Mouse (Mus musculus) E14TG2a.4 (cell line): ENCODE data around the gene Mia3.

Source experiments
- H3K27me3 ChIP-seq: 2 replicates; pipeline ENCODE4 v1.6.1; 2014; ENCODE audit warnings: low read length, control low read depth; ENCODE audit not compliant: insufficient read depth
- H3K36me3 ChIP-seq: 2 replicates; pipeline ENCODE4 v1.6.1; 2014; ENCODE audit warnings: low read length, control low read depth; ENCODE audit not compliant: insufficient read depth
- H3K4me1 ChIP-seq: replicated peaks from 2 replicates; pipeline ENCODE4 v1.6.1; 2014; ENCODE audit warnings: low read depth, low read length, control low read depth
- H3K4me3 ChIP-seq: replicated peaks from 2 replicates; pipeline ENCODE4 v1.5.1; 2014; ENCODE audit warnings: mild to moderate bottlenecking, low read length
- H3K9me3 ChIP-seq: 2 replicates; pipeline ENCODE4 v1.6.1; 2014; ENCODE audit warnings: low read length, control low read depth
- CTCF ChIP-seq: conservative IDR thresholded peaks from 2 replicates; pipeline ENCODE4 v1.5.1; 2014; ENCODE audit warnings: low read length
- NANOG ChIP-seq: IDR thresholded peaks from 2 replicates; pipeline ENCODE4 v1.6.1; 2014; ENCODE audit warnings: borderline replicate concordance, low read length, mixed read lengths
- POU5F1 ChIP-seq: IDR thresholded peaks from 2 replicates; pipeline ENCODE4 v1.6.1; 2014; ENCODE audit warnings: low read length, borderline replicate concordance

Mia3 gene

DNA sequence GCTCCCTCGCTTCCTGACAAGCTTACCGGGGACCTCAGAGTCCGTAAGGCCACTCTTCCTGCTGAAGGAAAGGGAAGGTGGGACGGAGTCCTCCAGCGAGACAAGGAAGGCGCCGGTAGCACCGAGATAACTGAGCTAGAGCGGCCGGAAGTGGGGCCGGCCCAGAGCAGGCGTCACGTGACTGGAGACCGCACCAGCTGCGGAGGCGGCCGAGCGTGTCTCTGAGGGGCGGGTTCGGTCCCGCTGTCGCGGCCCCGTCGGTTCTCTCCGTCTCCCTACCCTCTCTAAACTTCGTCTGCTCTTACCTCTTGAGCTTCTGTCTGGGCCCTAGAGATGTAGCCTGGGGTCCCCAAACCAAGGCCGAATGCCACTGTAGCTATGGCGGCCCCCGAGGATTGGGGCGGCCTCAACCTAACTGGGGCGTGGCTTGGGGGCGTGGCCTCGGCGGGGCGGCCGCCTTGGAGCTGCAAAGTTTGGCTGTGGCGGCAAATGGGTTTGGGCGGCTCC is 72.4 kb downstream of the Mia3 start, which contains the start of gene Brox:
Gene Brox, minus strand, starts transcription at position 393 of the 507 bp plus-strand sequence.
- no peak for TF ChIP-seq POU5F1
- TF ChIP-seq CTCF = no peak
- no peak for TF ChIP-seq NANOG
- H3K36me3 ChIP-seq = peaks cover 22% of the 10 kb centered on the region
- H3K9me3 ChIP-seq = no peaks in the 10 kb centered on the region
- H3K4me3 ChIP-seq = peak within 1 kb of the TSS; percentile 84
- H3K4me1 ChIP-seq = peaks cover 12% of the 10 kb centered on the region; the same call in 1 of the 2 replicates
- no peaks in the 10 kb centered on the region for H3K27me3 ChIP-seq

DNA sequence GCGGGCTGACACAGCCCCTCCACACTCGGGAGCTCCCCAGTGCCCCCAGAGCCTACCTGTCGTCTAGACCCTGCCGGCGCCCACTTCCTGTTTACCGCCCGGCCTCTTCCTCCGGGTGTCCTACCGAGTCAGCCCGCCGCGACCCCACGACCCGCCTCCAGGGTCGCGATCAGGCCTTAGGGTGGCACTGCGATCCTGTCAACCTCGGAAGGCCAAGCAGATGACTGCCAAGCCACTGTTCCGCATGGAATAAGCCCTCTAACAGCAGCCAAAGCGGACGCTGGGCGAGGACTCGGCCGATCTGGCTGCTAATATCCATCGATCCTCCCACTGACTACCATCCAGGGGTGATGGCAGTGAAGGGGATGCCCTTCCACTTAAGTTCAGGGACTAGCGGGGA is 72.9 kb downstream of the Mia3 start, which contains the start of gene Aida:
Gene Aida, plus strand, starts transcription at position 126 of the 400 bp plus-strand sequence.
- Histone ChIP-seq H3K36me3 (peaks cover 26% of the 10 kb centered on the region), H3K9me3 (no peaks in the 10 kb centered on the region), H3K27me3 (no peaks in the 10 kb centered on the region), H3K4me3 (peak within 1 kb of the TSS; percentile 84), H3K4me1 (peaks cover 12% of the 10 kb centered on the region; the same call in 1 of the 2 replicates)
- TF ChIP-seq CTCF (no peak), NANOG (no peak), POU5F1 (no peak)

DNA sequence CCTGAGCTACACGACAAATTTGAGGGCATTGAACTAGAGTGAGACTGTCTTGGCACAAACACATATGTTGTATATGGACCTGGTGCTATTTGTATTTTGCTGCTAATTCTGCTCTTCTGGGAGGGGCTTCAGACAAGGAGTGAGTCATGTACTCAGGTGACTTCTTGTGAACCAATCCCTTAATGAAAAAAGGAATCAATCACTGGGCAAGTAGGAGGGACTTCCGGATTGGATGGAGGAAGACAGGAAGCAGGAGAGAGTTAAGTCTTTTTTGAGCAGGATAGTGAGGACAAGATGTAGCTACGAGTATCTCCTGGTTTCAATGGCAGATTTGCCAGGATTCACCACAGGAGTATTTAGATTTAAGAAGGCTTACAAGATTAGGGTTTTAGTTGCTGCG is 79.8 kb downstream of the Mia3 start:
- H3K36me3 ChIP-seq = peaks cover 82% of the 10 kb centered on the region
- H3K27me3 ChIP-seq = no peaks in the 10 kb centered on the region
- peak overlapping the region; percentile 91 for H3K4me3 ChIP-seq
- TF ChIP-seq CTCF (no peak), NANOG (no peak), POU5F1 (no peak)
- no peaks in the 10 kb centered on the region for H3K9me3 ChIP-seq
- H3K4me1 ChIP-seq = peaks cover 24% of the 10 kb centered on the region

DNA sequence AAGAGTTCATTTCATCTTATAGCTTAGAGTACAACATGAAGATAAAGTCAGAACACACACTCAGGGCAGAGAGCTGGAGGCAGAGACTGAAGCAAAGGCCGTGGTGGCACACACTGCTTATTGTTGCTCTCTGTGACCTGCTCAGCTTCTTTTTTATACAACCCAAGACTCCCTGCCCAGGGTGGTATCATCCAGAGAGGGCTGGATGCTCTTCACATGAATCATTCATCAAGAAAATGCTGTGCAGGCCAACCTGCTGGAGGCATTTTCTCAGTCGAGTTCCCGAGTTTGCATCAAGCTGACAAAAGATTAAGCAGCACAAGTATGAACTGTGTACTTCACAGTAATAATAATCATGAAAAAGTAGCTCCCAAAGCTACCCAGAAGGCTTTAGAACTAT is 81.0 kb downstream of the Mia3 start:
- Histone ChIP-seq H3K36me3 (peaks cover 86% of the 10 kb centered on the region), H3K27me3 (no peaks in the 10 kb centered on the region), H3K9me3 (no peaks in the 10 kb centered on the region), H3K4me1 (peaks cover 22% of the 10 kb centered on the region), H3K4me3 (no peak overlapping the region)
- TF ChIP-seq NANOG (no peak), POU5F1 (no peak), CTCF (no peak)
